Mouse (Mus musculus): Measurements from ENCODE around the gene Il9r. TPM values are rescaled to one million over a fixed set of nuclear protein-coding genes. Genes with fewer than 3 reads are reported as not detected.

Gene Il9r
- total and polyA plus RNA-seq, 2 experiments from 2014 or later, result not detected

- H3K4me2 ChIP-seq (ENCODE audit: low read depth, low read length, poor library complexity, severe bottlenecking), result peak overlapping the region; percentile 24; the same call in 1 of the 2 replicates
- no peaks in the 10 kb centered on the region for H3K9me3 ChIP-seq (ENCODE audit: low read length)
- no peak for TF ChIP-seq CTCF (IDR thresholded peaks at IDR 0.05)
- H3K27ac ChIP-seq (ENCODE audit: low read depth, low read length), result peak overlapping the region; percentile 77
- 21% methylated on average over 18 of the region's 18 CpGs for WGBS
- no peaks in the 10 kb centered on the region for H3K36me3 ChIP-seq (ENCODE audit: insufficient read depth, low read length)
- H3K4me1 ChIP-seq (ENCODE audit: insufficient read depth, low read length), result peaks cover 11% of the 10 kb centered on the region; the same call in 1 of the 2 replicates
- ATAC-seq (ENCODE audit: low FRiP score) (peak; percentile 41), DNase-seq (ENCODE audit: low spot score) (peak; percentile 87)
- H3K4me3 ChIP-seq (ENCODE audit: low read depth, low read length), result no peak overlapping the region
- H3K27me3 ChIP-seq (ENCODE audit: insufficient read depth, low read length), result no peaks in the 10 kb centered on the region
- no peak overlapping the region for H3K9ac ChIP-seq (replicated peaks; ENCODE audit: low read length, poor library complexity, severe bottlenecking)
These were observed 42.1 kb downstream of the Il9r start for GRCm38 (mm10) chr11:32157791-32158594.

- DNase-seq (ENCODE audit: low spot score) (no peak), ATAC-seq (ENCODE audit: low FRiP score) (no peak)
- Histone ChIP-seq H3K4me3 (ENCODE audit: low read depth, low read length) (no peak overlapping the region), H3K9ac (replicated peaks; ENCODE audit: low read length, poor library complexity, severe bottlenecking) (no peak overlapping the region), H3K27ac (ENCODE audit: low read depth, low read length) (peak overlapping the region; percentile 68), H3K4me1 (ENCODE audit: insufficient read depth, low read length) (peaks cover 11% of the 10 kb centered on the region; the same call in 1 of the 2 replicates), H3K36me3 (ENCODE audit: insufficient read depth, low read length) (no peaks in the 10 kb centered on the region), H3K27me3 (ENCODE audit: insufficient read depth, low read length) (no peaks in the 10 kb centered on the region), H3K4me2 (ENCODE audit: low read depth, low read length, poor library complexity, severe bottlenecking) (no peak overlapping the region), H3K9me3 (ENCODE audit: low read length) (no peaks in the 10 kb centered on the region)
- 63% methylated on average over 7 of the region's 7 CpGs for WGBS
- no peak for TF ChIP-seq CTCF (IDR thresholded peaks at IDR 0.05)
These were observed 43.0 kb downstream of the Il9r start for GRCm38 (mm10) chr11:32156854-32157630.

GRCm38 (mm10) chr11:32153216-32153615 lies 46.9 kb downstream of the Il9r start:
- Histone ChIP-seq H3K9me3 (ENCODE audit: low read length) (no peaks in the 10 kb centered on the region), H3K4me3 (ENCODE audit: low read depth, low read length) (no peak overlapping the region), H3K4me1 (ENCODE audit: insufficient read depth, low read length) (0 out of 2 replicates have a peak, but pooled peaks cover under 1% of the 10 kb centered on the region), H3K9ac (replicated peaks; ENCODE audit: low read length, poor library complexity, severe bottlenecking) (no peak overlapping the region), H3K27me3 (ENCODE audit: insufficient read depth, low read length) (no peaks in the 10 kb centered on the region), H3K4me2 (ENCODE audit: low read depth, low read length, poor library complexity, severe bottlenecking) (no peak overlapping the region), H3K27ac (ENCODE audit: low read depth, low read length) (no peak overlapping the region), H3K36me3 (ENCODE audit: insufficient read depth, low read length) (no peaks in the 10 kb centered on the region)
- no peak for ATAC-seq (ENCODE audit: low FRiP score)
- 93% methylated on average over 7 of the region's 7 CpGs for WGBS
- TF ChIP-seq CTCF (IDR thresholded peaks at IDR 0.05), result no peak
- no peak for DNase-seq (ENCODE audit: low spot score)

GRCm38 (mm10) chr11:32152814-32153213 lies 47.3 kb downstream of the Il9r start:
- peak; percentile 46 for TF ChIP-seq CTCF (IDR thresholded peaks at IDR 0.05)
- Histone ChIP-seq H3K4me3 (ENCODE audit: low read depth, low read length) (no peak overlapping the region), H3K36me3 (ENCODE audit: insufficient read depth, low read length) (no peaks in the 10 kb centered on the region), H3K27me3 (ENCODE audit: insufficient read depth, low read length) (no peaks in the 10 kb centered on the region), H3K27ac (ENCODE audit: low read depth, low read length) (no peak overlapping the region), H3K4me1 (ENCODE audit: insufficient read depth, low read length) (no peaks in the 10 kb centered on the region), H3K9ac (replicated peaks; ENCODE audit: low read length, poor library complexity, severe bottlenecking) (no peak overlapping the region), H3K4me2 (ENCODE audit: low read depth, low read length, poor library complexity, severe bottlenecking) (no peak overlapping the region), H3K9me3 (ENCODE audit: low read length) (no peaks in the 10 kb centered on the region)
- ATAC-seq (ENCODE audit: low FRiP score) (no peak), DNase-seq (ENCODE audit: low spot score) (no peak)

- Histone ChIP-seq H3K27ac (ENCODE audit: low read depth, low read length) (no peak overlapping the region), H3K4me1 (ENCODE audit: insufficient read depth, low read length) (no peaks in the 10 kb centered on the region), H3K36me3 (ENCODE audit: insufficient read depth, low read length) (no peaks in the 10 kb centered on the region), H3K4me2 (ENCODE audit: low read depth, low read length, poor library complexity, severe bottlenecking) (no peak overlapping the region), H3K9me3 (ENCODE audit: low read length) (no peaks in the 10 kb centered on the region), H3K9ac (replicated peaks; ENCODE audit: low read length, poor library complexity, severe bottlenecking) (no peak overlapping the region), H3K27me3 (ENCODE audit: insufficient read depth, low read length) (no peaks in the 10 kb centered on the region), H3K4me3 (ENCODE audit: low read depth, low read length) (no peak overlapping the region)
- no peak for ATAC-seq (ENCODE audit: low FRiP score)
- no peak for DNase-seq (ENCODE audit: low spot score)
- 93% methylated on average over 5 of the region's 5 CpGs for WGBS
- no peak for TF ChIP-seq CTCF (IDR thresholded peaks at IDR 0.05)
These were observed 48.8 kb downstream of the Il9r start for GRCm38 (mm10) chr11:32151243-32151642.

- no peak for TF ChIP-seq CTCF (IDR thresholded peaks at IDR 0.05)
- H3K4me2 ChIP-seq (ENCODE audit: low read depth, low read length, poor library complexity, severe bottlenecking), result no peak overlapping the region
- ATAC-seq (ENCODE audit: low FRiP score) (no peak), DNase-seq (ENCODE audit: low spot score) (no peak)
- H3K27me3 ChIP-seq (ENCODE audit: insufficient read depth, low read length), result no peaks in the 10 kb centered on the region
- no peak overlapping the region for H3K27ac ChIP-seq (ENCODE audit: low read depth, low read length)
- H3K36me3 ChIP-seq (ENCODE audit: insufficient read depth, low read length), result no peaks in the 10 kb centered on the region
- no peak overlapping the region for H3K9ac ChIP-seq (replicated peaks; ENCODE audit: low read length, poor library complexity, severe bottlenecking)
- no peaks in the 10 kb centered on the region for H3K9me3 ChIP-seq (ENCODE audit: low read length)
- 75% methylated on average over 11 of the region's 11 CpGs for WGBS
- H3K4me3 ChIP-seq (ENCODE audit: low read depth, low read length), result no peak overlapping the region
- H3K4me1 ChIP-seq (ENCODE audit: insufficient read depth, low read length), result no peaks in the 10 kb centered on the region
These were observed 50.5 kb downstream of the Il9r start for GRCm38 (mm10) chr11:32149605-32150004.

All from midbrain, postnatal 0 days (tissue).